Mouse (Mus musculus) neutrophil, adult 5-6 weeks (primary cell): ENCODE data around the gene Mak. TPM values are rescaled to one million over a fixed set of nuclear protein-coding genes. Genes with fewer than 3 reads are reported as not detected.
A peak's percentile ranks its signal among the peaks of the same experiment; 100 is the strongest.

Source experiments
- ATAC-seq: fragments of 151-379, 151-347 bp; 2 replicates; pipeline ENCODE4 v1.8.0; 2017; ENCODE audit warnings: mild to moderate bottlenecking, moderate TSS enrichment; ENCODE audit not compliant: insufficient number of reproducible peaks, poor library complexity, low FRiP score, severe bottlenecking; ENCODE audit errors: extremely low read depth
- total RNA-seq: library from RNA; stranded (forward); fragments of 200-1000 nt; gene quantifications from 2 replicates; pipeline ENCODE4 v1.2.3, GENCODE M21; 2017

Mak gene
- 0.25 TPM in 1 of 2 replicates, not detected in the other for total RNA-seq

DNA sequence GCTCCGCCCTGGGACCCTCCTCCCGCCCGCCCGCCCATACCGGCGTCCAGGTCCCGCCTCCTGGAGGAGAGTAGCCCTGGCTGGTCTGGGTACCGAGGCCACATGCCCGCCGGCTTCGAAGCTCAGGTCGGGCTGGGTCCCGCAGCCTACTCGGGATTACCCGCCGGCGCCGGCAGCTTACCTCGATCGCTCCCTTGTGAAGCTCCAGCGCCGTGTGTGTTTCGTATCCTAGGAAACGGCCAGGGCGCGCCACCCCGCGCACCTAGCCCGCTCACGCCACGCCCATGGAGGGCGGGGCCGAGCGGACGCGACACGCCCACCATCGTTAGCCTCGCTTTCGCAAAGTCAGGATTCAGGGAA is at the start of gene Mak:
Mak (minus strand) TSS at position 286 of the 360 bp plus-strand sequence.
- 0 out of 2 replicates have a peak, but pooled peaks have one; percentile 26 for ATAC-seq

DNA sequence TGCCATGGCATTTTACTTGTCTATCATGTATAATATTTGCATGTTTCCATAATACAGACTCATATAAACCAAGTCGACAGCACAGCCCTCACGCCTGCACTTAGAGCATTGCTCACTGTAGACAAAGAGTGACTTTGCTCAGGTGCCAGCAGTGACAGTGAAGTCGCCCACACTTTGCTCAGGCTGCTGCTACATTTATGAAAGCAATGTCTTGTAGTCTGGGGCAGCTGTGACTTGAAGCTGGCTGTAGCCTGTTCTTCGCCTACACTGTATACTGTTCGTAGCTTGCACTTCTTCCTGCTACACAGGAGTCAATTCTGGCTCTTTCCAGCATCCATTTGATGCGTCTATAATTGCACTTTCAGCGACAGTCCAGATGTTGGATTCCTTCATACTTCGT is 49.6 kb upstream of the Mak start:
- no peak for ATAC-seq

DNA sequence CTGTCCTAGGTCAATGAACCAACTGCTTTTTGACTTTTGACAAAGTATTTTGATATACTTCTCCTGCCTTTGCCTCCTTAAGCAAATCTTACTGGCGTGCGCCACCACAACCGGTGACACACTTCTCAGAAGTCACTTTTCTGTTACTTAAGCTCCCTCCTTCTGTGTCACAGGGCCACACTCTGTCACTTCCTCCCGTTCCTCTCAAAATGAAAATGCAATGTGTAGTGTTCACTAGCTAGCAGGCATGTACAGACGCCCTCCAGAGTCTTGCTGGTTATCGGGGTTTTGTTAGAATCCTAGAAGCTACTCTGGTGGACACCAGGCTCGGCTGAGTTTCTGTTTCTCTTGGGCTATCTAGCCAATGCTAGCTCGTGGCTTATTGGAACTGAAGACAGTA is 48.8 kb upstream of the Mak start:
- ATAC-seq, result no peak

DNA sequence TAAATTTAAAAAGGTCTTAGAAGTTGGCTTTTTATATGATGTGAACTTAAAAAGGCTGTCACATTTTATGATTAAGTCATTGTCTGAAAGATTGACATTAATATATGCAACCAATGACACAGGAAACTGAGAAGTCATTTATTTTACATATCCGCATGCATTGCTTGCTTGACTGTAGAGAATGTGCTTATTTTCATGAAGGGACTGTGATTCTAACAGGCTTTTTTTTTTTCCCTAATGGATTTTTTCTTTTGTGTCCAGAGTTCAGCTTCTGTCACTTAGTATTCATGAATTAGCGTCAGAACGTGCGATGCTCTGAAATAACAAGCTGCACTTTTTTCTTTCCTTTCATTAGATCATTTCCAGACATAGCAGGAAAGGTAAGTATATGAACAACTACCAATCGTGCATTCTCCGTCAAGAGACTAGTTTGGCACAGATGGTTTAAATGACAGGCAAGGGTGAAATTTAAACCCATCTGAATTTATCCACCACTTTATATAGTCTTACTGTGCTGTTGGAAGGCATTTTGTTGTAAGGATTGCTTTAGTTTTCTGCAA is 44.2 kb upstream of the Mak start:
- ATAC-seq, result no peak

DNA sequence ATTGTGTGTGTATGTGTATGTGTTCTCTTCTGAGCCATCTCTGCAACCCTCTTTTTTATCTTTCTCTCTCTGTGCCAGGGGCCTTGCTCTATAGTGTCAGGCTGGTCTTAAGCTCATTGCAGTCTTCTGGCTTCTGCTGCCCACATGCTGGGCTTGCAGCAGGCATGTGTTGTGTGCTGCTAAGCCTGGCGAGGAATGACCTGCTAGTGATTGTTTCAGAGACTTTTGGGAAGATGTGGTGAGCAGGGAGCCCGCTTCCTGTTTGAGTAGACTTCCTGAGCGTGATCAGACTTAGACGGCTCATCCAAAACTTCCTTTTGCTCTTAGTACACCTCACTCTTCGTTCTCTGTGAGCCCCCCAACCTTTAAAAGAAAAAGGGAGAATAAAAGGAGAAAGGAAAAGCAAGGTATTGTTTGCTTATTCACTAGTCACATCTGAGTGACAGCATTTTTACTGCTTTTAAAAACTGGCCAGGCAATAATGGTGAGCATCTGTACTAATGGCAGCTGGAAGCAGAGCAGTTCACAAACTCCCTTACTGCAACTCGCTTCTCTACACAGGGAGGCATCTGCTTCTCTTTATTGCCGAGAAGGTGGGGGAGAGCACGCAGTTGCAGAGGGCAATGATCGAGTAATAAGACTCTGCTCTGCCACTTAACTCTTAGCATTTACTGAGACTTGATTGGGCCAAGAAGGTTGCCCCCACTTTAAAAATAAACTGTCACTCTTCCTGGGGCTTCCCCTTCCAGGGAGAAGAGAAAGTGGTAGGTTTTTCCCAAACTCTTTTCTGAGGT is 39.8 kb upstream of the Mak start:
- ATAC-seq, result no peak

DNA sequence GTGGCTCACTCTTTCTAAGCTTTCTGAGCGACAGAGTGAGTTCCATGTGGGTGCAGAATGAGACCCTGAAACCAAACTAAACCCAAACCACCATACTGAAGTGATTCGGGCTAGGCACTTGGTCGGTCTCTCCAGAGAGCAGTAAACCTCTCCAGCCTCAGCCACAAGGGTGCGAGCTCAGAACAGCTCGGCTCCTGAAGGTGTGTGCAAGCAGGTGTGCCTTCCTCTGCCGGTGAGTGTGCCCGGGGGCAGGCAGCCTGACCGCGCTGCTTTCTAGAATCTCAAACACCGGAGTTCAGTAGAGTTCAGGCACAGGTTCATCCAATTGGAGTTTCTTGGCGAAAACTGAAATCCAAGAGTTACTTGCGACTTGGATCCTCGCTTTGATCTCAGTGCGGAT is 34.4 kb upstream of the Mak start, which contains the start of gene Sycp2l:
Sycp2l (plus strand) TSS at position 368 of the 400 bp plus-strand sequence.
- no peak for ATAC-seq

DNA sequence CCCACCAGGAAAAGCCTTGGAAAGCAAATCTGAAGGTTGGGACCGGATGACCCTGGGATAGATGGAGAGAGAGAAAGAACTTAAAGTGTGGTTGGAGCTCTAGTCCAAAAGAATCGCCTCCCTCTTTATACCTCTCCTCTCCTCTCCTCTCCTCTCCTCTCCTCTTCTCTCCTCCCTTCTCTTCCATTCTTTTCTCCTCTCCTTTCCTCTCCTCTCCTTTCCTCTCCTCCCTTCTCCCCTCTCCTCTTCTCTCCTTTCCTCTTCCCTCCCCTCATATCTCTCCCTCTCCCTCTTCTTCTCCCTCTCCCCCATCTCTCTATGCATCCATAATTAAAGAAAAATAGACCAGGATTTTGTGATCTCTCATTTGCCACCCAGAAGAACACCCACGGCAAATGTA is 31.4 kb upstream of the Mak start, which contains the start of gene Gcm2:
Gcm2 (minus strand) TSS at position 101 of the 400 bp plus-strand sequence.
- no peak for ATAC-seq

DNA sequence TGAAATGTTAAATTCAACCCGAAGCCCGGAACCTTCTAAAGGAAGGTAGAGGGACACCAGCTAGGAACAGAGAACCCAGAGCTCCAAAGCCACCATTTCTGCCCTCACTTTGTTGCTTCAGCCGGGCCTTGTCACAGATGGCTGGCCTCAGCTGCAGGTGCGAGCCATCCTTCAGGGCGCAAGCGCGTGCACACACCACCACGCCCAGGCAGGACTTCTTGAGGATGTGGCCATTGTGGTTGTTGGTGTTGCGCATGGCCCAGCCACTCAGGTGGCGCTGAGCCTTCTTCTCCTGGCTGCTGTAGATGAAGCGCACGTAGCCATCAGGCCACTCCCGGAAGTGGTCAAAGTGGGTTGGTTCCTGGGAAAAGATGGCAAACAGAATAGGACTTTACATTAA is 26.0 kb upstream of the Mak start:
- ATAC-seq, result no peak

DNA sequence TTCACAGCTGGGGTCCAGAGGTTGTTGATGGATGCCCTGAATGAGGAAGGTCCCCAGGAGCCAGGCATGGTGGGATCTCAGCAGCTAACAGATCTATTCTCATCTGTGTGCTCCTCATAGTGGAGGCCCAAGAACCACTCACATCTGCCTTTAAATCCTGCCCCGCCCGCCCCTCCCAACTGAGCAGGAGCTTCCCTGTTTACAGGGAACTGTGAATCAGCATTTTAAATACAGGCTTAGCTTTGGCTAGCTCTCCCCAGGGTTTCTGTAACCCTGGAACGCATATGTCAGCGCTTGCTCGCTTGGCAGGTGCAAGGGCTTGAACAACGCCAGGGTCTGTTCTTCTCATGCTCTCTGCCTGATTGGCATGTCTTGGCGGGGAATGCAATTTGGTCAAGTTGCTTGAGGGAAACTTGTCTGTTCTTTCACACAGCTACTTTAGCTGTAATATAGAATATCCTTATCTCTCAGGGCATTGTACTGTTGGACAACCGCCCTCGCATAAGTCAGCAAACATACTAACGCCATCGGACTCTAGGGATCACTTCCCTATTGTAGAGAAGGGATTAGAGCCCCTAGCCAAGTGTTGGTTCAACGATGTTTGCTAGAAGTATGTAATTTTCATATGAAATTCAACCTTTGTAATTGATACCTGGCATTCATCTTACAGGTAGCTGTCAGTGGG is 24.5 kb upstream of the Mak start:
- ATAC-seq, result no peak

DNA sequence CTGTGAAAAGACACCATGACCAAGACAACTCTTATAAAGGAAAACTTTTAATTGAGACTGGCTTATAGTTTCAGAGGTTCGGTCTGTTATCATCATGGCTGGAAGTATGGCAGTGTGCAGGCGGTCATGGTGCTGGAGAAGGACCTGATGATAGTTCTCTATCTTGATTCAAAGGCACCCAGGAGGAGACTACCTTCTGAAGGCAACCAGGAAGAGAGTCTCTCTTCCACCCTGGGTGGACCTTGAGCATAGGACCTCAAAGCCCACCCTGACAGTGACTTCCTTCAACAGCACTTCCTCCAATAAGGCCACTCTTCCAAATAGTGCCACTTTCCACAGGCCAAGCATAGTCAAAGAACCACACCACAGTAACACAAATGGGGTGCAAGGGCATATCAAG is 20.5 kb upstream of the Mak start:
- no peak for ATAC-seq

DNA sequence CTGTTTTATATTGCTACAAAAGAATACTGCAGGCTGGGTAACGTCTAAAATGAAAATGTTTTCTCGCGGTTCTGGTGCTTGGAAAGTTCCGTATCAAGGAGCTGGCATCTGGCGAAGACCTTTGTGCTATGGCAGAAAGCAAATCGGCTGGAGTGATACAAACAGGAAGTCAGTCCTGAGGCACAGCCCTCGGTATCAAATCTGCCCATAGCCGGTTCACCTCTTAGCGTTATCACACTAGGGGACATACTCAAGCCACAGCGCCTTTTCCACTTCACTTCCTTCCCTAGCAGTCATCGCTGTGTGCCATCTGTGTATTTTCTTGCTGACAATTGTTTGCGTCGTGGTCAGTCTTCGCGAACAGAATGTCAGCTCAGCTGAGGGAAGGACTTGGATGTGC is 18.8 kb upstream of the Mak start:
- ATAC-seq, result no peak

DNA sequence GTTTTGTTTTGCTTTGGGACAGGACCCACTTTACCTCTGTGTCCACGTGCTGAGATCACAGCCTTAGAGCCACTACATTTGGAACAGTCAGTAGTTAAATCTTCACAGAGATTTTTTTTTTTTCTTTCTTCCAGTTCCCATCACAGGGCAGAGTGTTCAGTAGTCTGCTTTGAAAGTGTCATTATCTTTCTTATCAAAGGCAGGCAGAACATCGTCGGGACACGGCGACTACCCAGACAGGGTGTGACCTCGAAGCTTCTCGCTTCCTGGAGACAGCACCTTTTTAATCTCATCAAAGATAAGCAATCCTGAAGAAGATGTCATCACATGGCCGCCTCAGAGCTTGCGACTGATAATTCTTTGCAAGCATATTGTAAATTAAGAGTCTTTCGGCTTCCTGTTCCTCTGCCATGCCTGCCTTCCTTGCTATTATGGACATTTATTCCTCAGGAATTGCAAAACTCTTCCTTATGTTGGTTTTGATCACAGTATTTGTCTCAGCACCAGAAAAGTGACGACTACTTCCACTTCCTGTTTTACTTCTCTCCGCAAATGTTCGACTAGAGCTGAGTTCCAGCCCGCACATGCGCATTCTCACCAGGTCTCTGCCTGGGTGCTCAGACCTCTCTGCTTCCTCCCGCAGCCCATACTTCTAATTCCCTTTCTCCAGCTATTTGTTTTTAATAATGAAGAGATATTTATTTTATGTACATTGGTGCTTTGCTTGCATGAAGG is 18.0 kb upstream of the Mak start:
- peak; percentile 57; the same call in 1 of the 2 replicates for ATAC-seq

DNA sequence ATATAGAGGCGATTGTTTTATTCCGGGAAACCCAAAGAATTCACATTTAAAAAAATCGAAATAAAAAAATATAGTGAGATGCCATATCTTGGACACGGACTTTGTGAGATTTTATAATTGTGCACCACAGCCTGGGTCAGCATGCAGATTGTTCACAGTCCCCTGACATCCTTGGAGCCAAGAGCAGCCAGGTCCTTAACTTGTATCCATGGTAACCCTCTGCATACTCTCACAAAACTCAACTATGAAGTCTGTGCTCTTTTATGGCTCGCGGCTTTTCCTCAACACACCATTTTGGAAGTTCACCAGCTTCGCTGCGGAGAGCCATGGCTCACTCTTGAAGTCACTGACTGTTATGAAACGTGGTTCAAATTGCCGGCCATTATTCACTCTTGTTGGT is 14.7 kb upstream of the Mak start:
- no peak for ATAC-seq

DNA sequence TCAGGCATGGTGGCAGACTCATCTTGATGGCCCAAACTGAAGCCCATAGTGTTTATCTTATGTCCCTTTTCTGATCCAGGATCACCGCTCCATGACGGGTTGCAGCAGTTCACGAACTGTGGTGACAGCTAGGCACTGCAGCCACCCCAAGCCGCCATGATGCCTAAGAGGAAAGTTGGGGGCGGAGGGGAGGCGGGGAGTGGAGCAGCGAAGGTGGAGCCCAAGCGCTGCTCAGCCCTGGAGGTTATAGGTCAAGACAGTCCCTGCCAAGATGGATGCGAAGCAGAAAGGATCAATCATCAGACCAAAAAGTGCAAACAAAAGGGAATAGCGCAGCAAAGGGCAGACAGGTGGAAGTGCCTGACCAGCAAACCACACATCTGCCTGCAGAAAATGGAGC is 11.8 kb upstream of the Mak start:
- no peak for ATAC-seq

DNA sequence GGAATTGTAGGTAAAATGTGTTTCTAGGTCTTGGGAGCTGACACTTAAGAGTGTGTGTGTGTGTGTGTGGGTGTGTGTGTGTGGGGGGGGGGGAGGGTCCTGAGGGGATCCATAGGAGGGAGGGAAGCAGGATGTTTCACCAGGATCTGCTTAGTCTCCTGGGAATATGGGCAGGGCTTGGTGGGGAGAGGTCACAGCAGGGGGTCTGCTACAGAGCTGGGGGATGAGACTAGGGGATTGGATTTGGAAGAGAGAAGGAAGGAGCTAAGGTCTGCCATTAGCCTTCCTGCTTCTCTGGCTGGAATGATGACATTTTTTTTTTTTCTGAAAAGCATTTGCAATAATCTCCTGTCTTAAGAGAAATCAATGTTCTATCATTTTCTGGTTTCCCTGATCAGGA is 9.2 kb upstream of the Mak start:
- ATAC-seq, result no peak

DNA sequence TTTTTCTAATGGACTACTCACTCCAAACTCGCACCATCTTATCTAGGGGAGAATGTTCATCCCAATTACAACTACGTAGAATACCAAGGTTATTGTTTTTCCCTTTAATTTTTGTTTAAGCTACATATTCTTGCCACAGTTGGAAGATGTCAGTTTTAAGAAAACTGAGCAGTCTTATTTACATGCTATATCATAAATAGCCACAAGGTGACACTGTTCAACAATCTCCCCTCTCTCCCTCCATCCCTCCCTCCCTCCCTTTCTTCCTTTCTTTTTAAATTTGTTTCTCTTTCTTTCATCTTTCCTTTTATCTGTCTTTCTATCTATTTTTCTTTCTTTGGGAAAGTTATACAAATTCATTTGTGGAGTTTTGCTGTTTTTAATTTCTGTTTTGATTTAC is 5.6 kb upstream of the Mak start:
- ATAC-seq, result no peak

DNA sequence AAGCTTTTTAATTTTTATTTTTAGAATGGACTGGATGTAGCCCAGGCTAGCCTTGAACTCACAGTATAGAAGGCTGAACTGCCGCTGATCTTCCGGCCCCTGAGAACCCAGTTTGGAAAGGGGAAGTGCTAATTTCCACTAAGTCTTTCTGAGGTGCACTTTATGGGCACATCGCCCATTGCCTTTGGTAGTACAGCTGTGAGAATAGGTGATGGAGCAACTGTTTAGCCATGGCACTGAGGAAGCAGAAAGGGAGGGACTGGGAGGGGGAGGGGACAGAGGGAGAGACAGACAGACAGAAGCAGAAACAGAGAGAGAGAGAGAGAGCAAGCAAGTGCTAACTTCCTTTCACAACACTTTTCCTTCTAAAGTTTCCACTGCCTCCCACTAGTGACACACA is 5.0 kb upstream of the Mak start:
- ATAC-seq, result no peak

DNA sequence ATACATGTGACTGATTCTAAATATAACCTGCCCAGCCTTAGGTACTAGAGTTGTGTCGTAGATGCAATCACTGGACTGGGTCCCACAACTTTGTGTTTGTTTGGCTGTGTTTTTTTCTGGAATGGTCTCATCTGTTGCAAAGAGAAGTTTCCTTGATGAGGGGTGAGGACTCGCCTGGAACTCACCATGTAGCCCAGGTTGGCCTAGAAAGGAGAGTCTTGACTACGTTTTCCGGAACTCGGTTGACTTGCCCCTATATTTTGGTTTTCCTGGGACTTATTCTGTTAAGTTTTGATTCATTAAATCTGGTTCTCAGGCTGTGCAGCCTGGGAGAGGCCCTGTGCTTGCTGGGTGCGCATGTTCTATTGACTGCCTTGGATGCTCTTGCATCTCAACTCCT is 1.2 kb upstream of the Mak start:
- no peak for ATAC-seq

DNA sequence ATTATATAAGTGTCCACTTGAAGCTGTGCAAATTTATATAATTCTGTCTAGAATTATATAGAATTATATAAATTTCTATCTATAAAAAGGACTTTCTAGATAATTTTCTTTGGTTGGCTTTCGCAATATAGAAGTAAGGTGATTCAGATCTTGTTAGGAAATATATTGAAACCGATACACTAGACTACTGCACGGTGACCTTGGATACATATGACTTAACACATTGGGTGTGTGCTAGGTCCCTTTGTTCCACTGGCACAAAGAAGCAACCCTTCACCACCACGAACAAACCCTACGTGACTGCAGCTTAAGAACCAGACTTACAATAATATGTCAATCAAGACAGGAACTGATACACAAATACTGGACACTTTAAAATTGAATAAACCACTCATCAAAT is 353 bp upstream of the Mak start:
- no peak for ATAC-seq
